Mouse (Mus musculus) myocyte (in vitro differentiated cells): ENCODE results near the gene Qk.

Experiments used
- MAX ChIP-seq: IDR thresholded peaks from one replicate; pipeline ENCODE4 v1.6.1; 2011; ENCODE audit warnings: low read depth, mild to moderate bottlenecking, control low read depth
- POLR2A ChIP-seq: IDR thresholded peaks from one replicate; pipeline ENCODE4 v1.6.1; 2011; ENCODE audit warnings: low read depth, mild to moderate bottlenecking, control low read depth, moderate library complexity; ENCODE audit not compliant: insufficient read length

DNA sequence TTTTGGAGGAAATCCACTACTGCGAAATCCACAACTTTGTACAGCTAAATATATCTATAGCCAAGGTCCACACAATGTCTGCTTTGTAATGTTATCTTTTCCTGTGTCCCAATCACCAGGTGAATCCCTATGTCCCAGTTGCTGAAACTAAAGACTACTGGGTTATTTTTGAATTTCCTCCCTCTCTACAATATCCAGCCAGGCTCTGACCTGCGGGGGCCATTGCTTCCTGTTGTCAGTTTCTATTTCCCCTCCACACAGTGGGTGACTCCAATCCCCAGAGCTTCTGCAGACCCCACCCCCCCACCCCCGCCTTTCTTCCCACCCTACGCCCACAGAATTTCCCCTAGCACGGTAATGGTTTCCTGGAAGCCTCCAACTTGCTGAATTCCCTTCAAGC lies 47.4 kb upstream of the Qk start:
- TF ChIP-seq MAX, result no peak
- no peak for TF ChIP-seq POLR2A
